Comparison of ENCODE assay signal across 10 mouse cellular contexts in genomic region chr5:120409385-120410378, GRCm38 (mm10). TPM values are rescaled to one million over a fixed set of nuclear protein-coding genes. Genes with fewer than 3 reads are reported as not detected.
DNase-seq lines count a peak whose midpoint lies in the region; ATAC-seq and TF ChIP-seq lines count a peak whose summit lies in the region.
"Had no signal": no experiment of that assay in that cellular context is flagged by ENCODE, and none has a peak within 500 bp of the region (broad histone marks: within the 10 kb centered on the region; RNA-seq: fewer than 3 reads in every experiment).

No protein-coding gene starts in this region.

- H3K27ac ChIP-seq in kidney, postnatal 0 days: no peak overlapping the region
- peak overlapping the region; percentile 90 for H3K27ac ChIP-seq in forebrain, embryonic 13.5 days
- H3K27ac ChIP-seq: liver, embryonic 13.5 days had no signal

- H3K9me3 ChIP-seq in kidney, postnatal 0 days (replicated peaks; ENCODE audit: low read length): no peaks in the 10 kb centered on the region
- peaks cover 4% of the 10 kb centered on the region; the same call in 1 of the 2 replicates for H3K9me3 ChIP-seq in forebrain, embryonic 13.5 days (replicated peaks)
- H3K9me3 ChIP-seq: liver, embryonic 13.5 days had no signal

- no peak for ATAC-seq in kidney, postnatal 0 days (replicated peaks; ENCODE audit: low FRiP score, low read depth)
- ATAC-seq in forebrain, embryonic 13.5 days: peak; percentile 85

- intact Hi-C loops in left cerebral cortex, postnatal 14 days (cut with DNase I): no loop called here

- H3K36me3 ChIP-seq in kidney, postnatal 0 days (ENCODE audit: insufficient read depth, low read length): no peaks in the 10 kb centered on the region
- H3K36me3 ChIP-seq in forebrain, embryonic 13.5 days (ENCODE audit: poor library complexity, severe bottlenecking): no peaks in the 10 kb centered on the region
- H3K36me3 ChIP-seq: liver, embryonic 13.5 days had no signal

- no peaks in the 10 kb centered on the region for H3K4me1 ChIP-seq in kidney, postnatal 0 days (replicated peaks; ENCODE audit: insufficient read depth, low read length)
- H3K4me1 ChIP-seq in forebrain, embryonic 13.5 days: peaks cover 23% of the 10 kb centered on the region
- H3K4me1 ChIP-seq: liver, embryonic 13.5 days had no signal

- H3K27me3 ChIP-seq in kidney, postnatal 0 days (ENCODE audit: insufficient read depth, low read length): peaks cover 20% of the 10 kb centered on the region
- peaks cover 25% of the 10 kb centered on the region for H3K27me3 ChIP-seq in forebrain, embryonic 13.5 days

- WGBS in kidney, postnatal 0 days: under 1% methylated on average over 41 of the region's 41 CpGs
- 1% methylated on average over 41 of the region's 41 CpGs for WGBS in forebrain, embryonic 13.5 days

- no peak for TF ChIP-seq CTCF in kidney, postnatal 0 days (IDR thresholded peaks at IDR 0.05; ENCODE audit: low read depth)

- H3K9ac ChIP-seq in kidney, postnatal 0 days (ENCODE audit: low read depth, low read length): no peak overlapping the region
- peak overlapping the region; percentile 59 for H3K9ac ChIP-seq in forebrain, embryonic 13.5 days
- H3K9ac ChIP-seq: liver, embryonic 13.5 days had no signal

- H3K4me3 ChIP-seq in kidney, postnatal 0 days (replicated peaks; ENCODE audit: low read depth, low read length): no peak overlapping the region
- peak overlapping the region; percentile 34 for H3K4me3 ChIP-seq in forebrain, embryonic 13.5 days
- H3K4me3 ChIP-seq: liver, embryonic 13.5 days had no signal

- DNase-seq in kidney, postnatal 0 days (ENCODE audit: low spot score): no peak
- DNase-seq in kidney, adult 8-10 months: no peak
- DNase-seq in left cerebral cortex, postnatal 14 days (ENCODE audit: low spot score in 2 of 2): peak; percentile 57 to 60
- DNase-seq in right cerebral cortex, postnatal 14 days: peak; percentile 39
- no peak for DNase-seq in spleen, adult 12 weeks (ENCODE audit: low spot score)
- no peak for DNase-seq in kidney, adult 18-20 months
- no peak for DNase-seq in adrenal gland, postnatal 10 days
- DNase-seq: liver, embryonic 13.5 days had no signal

- H3K4me2 ChIP-seq in kidney, postnatal 0 days (ENCODE audit: low read length): peak overlapping the region; percentile 18; the same call in 1 of the 2 replicates
- H3K4me2 ChIP-seq in forebrain, embryonic 13.5 days: peak overlapping the region; percentile 69
- H3K4me2 ChIP-seq: liver, embryonic 13.5 days had no signal

RNA-seq across cellular contexts. Expression of gene Lhx5, which starts 21.8 kb away (rescaled TPM):
- not detected in 2 replicates for polyA plus RNA-seq in kidney, postnatal 0 days (2015; fragmentation: Nextera tagmentation; extraction: Ambion mirVana)
- polyA plus RNA-seq in forebrain, embryonic 13.5 days (2015; fragmentation: Nextera tagmentation; extraction: Ambion mirVana): 9.6 and 16.0 TPM in 2 replicates
- under 1 TPM in 1 of 2 experiments, not detected in 1; 0.27 TPM for total RNA-seq in left cerebral cortex, postnatal 14 days (2021)
- total RNA-seq in adrenal gland, postnatal 10 days (2021): not detected
- polyA plus RNA-seq: liver, embryonic 13.5 days; spleen, adult 2 months had no signal

Comparison
In these comparisons a context has a peak if more than half of its experiments do, and no peak if none do; other contexts are left out.
1. DNase-seq: peak in left cerebral cortex, postnatal 14 days (2 of 2) and right cerebral cortex, postnatal 14 days (single experiment); none in kidney, postnatal 0 days (single experiment), kidney, adult 8-10 months (0 of 2), spleen, adult 12 weeks (single experiment), kidney, adult 18-20 months (single experiment) and adrenal gland, postnatal 10 days (single experiment).